Mouse (Mus musculus): ENCODE measurements around the gene Eno1. TPM values are rescaled to one million over a fixed set of nuclear protein-coding genes. Genes with fewer than 3 reads are reported as not detected.

Gene Eno1
- total and polyA plus RNA-seq, 3 experiments: 1,109 to 1,985 (median 1,272) TPM

GRCm38 (mm10) chr4:150239503-150239902 is 3.0 kb downstream of the Eno1 start:
- Histone ChIP-seq H3K4me1 (ENCODE audit: control insufficient read depth in 1 of 2, insufficient read depth in 2 of 2) (peaks cover 5 to 54% of the 10 kb centered on the region in 2 experiments), H3K9ac (ENCODE audit: insufficient read depth, low read depth) (peak overlapping the region; percentile 37), H3K36me3 (replicated peaks in 1 of 2; ENCODE audit: control insufficient read depth in 1 of 2, insufficient read depth in 1 of 2, low read length in 1 of 2) (peaks cover 40 to 56% of the 10 kb centered on the region in 2 experiments), H3K4me2 (ENCODE audit: insufficient read depth, low read depth, poor library complexity, severe bottlenecking) (peak overlapping the region; percentile 87), H3K79me2 (replicated peaks; ENCODE audit: control insufficient read depth, extremely low read depth, insufficient read depth, poor library complexity, severe bottlenecking) (peaks cover 55% of the 10 kb centered on the region), H3K27ac (ENCODE audit: insufficient read depth, low read depth) (peak overlapping the region; percentile 70), H3K4me3 (replicated peaks in 1 of 3; ENCODE audit: low read depth in 2 of 3, low read length in 2 of 3, poor library complexity in 1 of 3) (peak overlapping the region; percentile 97 to 100 (median 98)), H3K27me3 (replicated peaks) (no peaks in the 10 kb centered on the region), H3K9me3 (replicated peaks; ENCODE audit: low read length) (no peaks in the 10 kb centered on the region)
- no peak for DNase-seq (ENCODE audit: extremely low read depth)
- in situ Hi-C loops (cut with MboI; ENCODE audit: low pct_ligation_motif_present, low pct_unique_long_range_greater_than_20kb, low sequenced_read_pairs): no loop called here
- no peak for TF ChIP-seq KAT2A (IDR thresholded peaks at IDR 0.05; ENCODE audit: insufficient replicate concordance, low read length)
- peak; percentile 49 for TF ChIP-seq ZNF384 (IDR thresholded peaks at IDR 0.05; ENCODE audit: low read depth, low read length)
- TF ChIP-seq MAZ (IDR thresholded peaks at IDR 0.05; ENCODE audit: low read depth, low read length): peak; percentile 6; the same call in 1 of the 2 replicates
- dilution Hi-C loops (cut with MboI; ENCODE audit: extremely low pct_ligation_motif_present, extremely low pct_unique_long_range_greater_than_20kb, low sequenced_read_pairs): no loop called here

- Histone ChIP-seq H3K4me1 (ENCODE audit: control insufficient read depth in 1 of 2, insufficient read depth in 2 of 2) (peaks cover 3 to 50% of the 10 kb centered on the region in 2 experiments), H3K9me3 (replicated peaks; ENCODE audit: low read length) (no peaks in the 10 kb centered on the region), H3K36me3 (replicated peaks in 1 of 2; ENCODE audit: control insufficient read depth in 1 of 2, insufficient read depth in 1 of 2, low read length in 1 of 2) (peaks cover 45 to 61% of the 10 kb centered on the region in 2 experiments), H3K9ac (ENCODE audit: insufficient read depth, low read depth) (peak overlapping the region; percentile 37; the same call in 1 of the 2 replicates), H3K27ac (ENCODE audit: insufficient read depth, low read depth) (peak overlapping the region; percentile 13), H3K27me3 (replicated peaks) (no peaks in the 10 kb centered on the region), H3K79me2 (replicated peaks; ENCODE audit: control insufficient read depth, extremely low read depth, insufficient read depth, poor library complexity, severe bottlenecking) (peaks cover 55% of the 10 kb centered on the region), H3K4me2 (ENCODE audit: insufficient read depth, low read depth, poor library complexity, severe bottlenecking) (peak overlapping the region; percentile 87), H3K4me3 (replicated peaks in 1 of 3; ENCODE audit: low read depth in 2 of 3, low read length in 2 of 3, poor library complexity in 1 of 3) (peak overlapping the region in 2 of 3 experiments; percentile 98 to 100)
- DNase-seq (ENCODE audit: extremely low read depth): peak; percentile 98
- dilution Hi-C loops (cut with MboI; ENCODE audit: extremely low pct_ligation_motif_present, extremely low pct_unique_long_range_greater_than_20kb, low sequenced_read_pairs): no loop called here
- in situ Hi-C loops (cut with MboI; ENCODE audit: low pct_ligation_motif_present, low pct_unique_long_range_greater_than_20kb, low sequenced_read_pairs): no loop called here
- TF ChIP-seq USF1 (IDR thresholded peaks at IDR 0.05; ENCODE audit: low read depth, low read length) (no peak), HCFC1 (IDR thresholded peaks at IDR 0.05; ENCODE audit: low read depth, low read length) (peak; percentile 56), CHD2 (IDR thresholded peaks at IDR 0.05; ENCODE audit: low read length) (peak; percentile 75), NRF1 (IDR thresholded peaks at IDR 0.05; ENCODE audit: low read depth, low read length) (0 out of 2 replicates have a peak, but pooled peaks have one; percentile 28), MAFK (IDR thresholded peaks at IDR 0.05; ENCODE audit: insufficient replicate concordance, low read length) (peak; percentile 78; the same call in 1 of the 2 replicates), KAT2A (IDR thresholded peaks at IDR 0.05; ENCODE audit: insufficient replicate concordance, low read length) (no peak), IRF4 (IDR thresholded peaks at IDR 0.05; ENCODE audit: low read depth, low read length) (peak; percentile 48; the same call in 1 of the 2 replicates), MXI1 (IDR thresholded peaks at IDR 0.05; ENCODE audit: low read depth, low read length) (peak; percentile 78), ELF1 (IDR thresholded peaks at IDR 0.05; ENCODE audit: low read depth, low read length) (0 out of 2 replicates have a peak, but pooled peaks have one; percentile 52), CHD1 (IDR thresholded peaks at IDR 0.05; ENCODE audit: low read depth, low read length) (no peak), UBTF (IDR thresholded peaks at IDR 0.05; ENCODE audit: low read depth, low read length) (0 out of 2 replicates have a peak, but pooled peaks have one; percentile 42), SMC3 (IDR thresholded peaks at IDR 0.05; ENCODE audit: low read depth, low read length) (peak; percentile 65), POLR2A (IDR thresholded peaks at IDR 0.05; ENCODE audit: low read depth, low read length) (peak; percentile 60), ZKSCAN1 (IDR thresholded peaks at IDR 0.05; ENCODE audit: borderline replicate concordance, low read depth, low read length) (no peak), POLR2AphosphoS2 (IDR thresholded peaks at IDR 0.05; ENCODE audit: low read depth, low read length) (0 out of 2 replicates have a peak, but pooled peaks have one; percentile 35), ETS1 (conservative IDR thresholded peaks at IDR 0.05; ENCODE audit: low read depth, low read length) (peak; percentile 66), ZMIZ1 (IDR thresholded peaks at IDR 0.05; ENCODE audit: low read depth, low read length) (no peak), EP300 (IDR thresholded peaks at IDR 0.05; ENCODE audit: low read length) (peak; percentile 50), SIN3A (IDR thresholded peaks at IDR 0.05; ENCODE audit: low read length) (peak; percentile 88), ZNF384 (IDR thresholded peaks at IDR 0.05; ENCODE audit: low read depth, low read length) (peak; percentile 2; the same call in 1 of the 2 replicates), MAZ (IDR thresholded peaks at IDR 0.05; ENCODE audit: low read depth, low read length) (peak; percentile 10; the same call in 1 of the 2 replicates), JUN (IDR thresholded peaks at IDR 0.05; ENCODE audit: insufficient read depth, low read depth, low read length) (peak; percentile 55), JUND (conservative IDR thresholded peaks at IDR 0.05; ENCODE audit: low read depth, low read length) (peak; percentile 72), ZC3H11A (IDR thresholded peaks at IDR 0.05; ENCODE audit: low read depth, low read length) (no peak), NELFE (IDR thresholded peaks at IDR 0.05; ENCODE audit: low read depth, low read length) (peak; percentile 87), RAD21 (IDR thresholded peaks at IDR 0.05; ENCODE audit: low read depth, low read length) (peak; percentile 54), CTCF (conservative IDR thresholded peaks at IDR 0.05 in 1 of 2, IDR thresholded peaks at IDR 0.05 in 1 of 2; ENCODE audit: low read depth in 2 of 2, low read length in 2 of 2) (peak; percentile 95 to 100), MAX (IDR thresholded peaks at IDR 0.05; ENCODE audit: low read length) (0 out of 2 replicates have a peak, but pooled peaks have one; percentile 48), TCF12 (IDR thresholded peaks at IDR 0.05; ENCODE audit: low read depth, low read length) (peak; percentile 56; the same call in 1 of the 2 replicates), RCOR1 (conservative IDR thresholded peaks at IDR 0.05; ENCODE audit: low read depth, low read length) (peak; percentile 64; the same call in 1 of the 2 replicates), PAX5 (IDR thresholded peaks at IDR 0.05; ENCODE audit: low read length) (no peak), MYC (IDR thresholded peaks at IDR 0.05; ENCODE audit: low read depth, low read length) (peak; percentile 88)
Observed at GRCm38 (mm10) chr4:150239951-150240368, 3.4 kb downstream of the Eno1 start.

Measured in CH12.LX (cell line).